Mouse (Mus musculus) hindbrain, embryonic 14.5 days (tissue): ENCODE results near the gene Zc3h8. TPM values are rescaled to one million over a fixed set of nuclear protein-coding genes. Genes with fewer than 3 reads are reported as not detected.

Experiments
- ATAC-seq: fragments of 200-750 bp; cut with Nextera tagmentation; 2 replicates; pipeline ENCODE4 v1.8.0; 2017; ENCODE audit warnings: moderate number of reproducible peaks, mild to moderate bottlenecking, moderate TSS enrichment, moderate library complexity; ENCODE audit not compliant: low FRiP score
- DNase-seq: peaks from one replicate; pipeline ENCODE4 v3.0.0-alpha.2; 2015; ENCODE audit warnings: low spot score
- H3K27ac ChIP-seq: fragments of 300-500 bp; sonication (generic); 2 replicates; pipeline ENCODE4 v1.5.1; 2014; ENCODE audit warnings: mild to moderate bottlenecking, moderate library complexity
- H3K27me3 ChIP-seq: fragments of 300-500 bp; sonication (generic); 2 replicates; pipeline ENCODE4 v1.6.1; 2014; ENCODE audit warnings: mild to moderate bottlenecking, low read length, mixed read lengths; ENCODE audit not compliant: control insufficient read depth, insufficient read depth
- H3K36me3 ChIP-seq: fragments of 300-500 bp; sonication (generic); replicated peaks from 2 replicates; pipeline ENCODE4 v1.6.1; 2014; ENCODE audit not compliant: control insufficient read depth, insufficient read depth
- H3K4me1 ChIP-seq: fragments of 300-500 bp; sonication (generic); replicated peaks from 2 replicates; pipeline ENCODE4 v1.6.1; 2014; ENCODE audit warnings: antibody characterized with exemption, low read length, mixed read lengths; ENCODE audit not compliant: control insufficient read depth, insufficient read depth
- H3K4me2 ChIP-seq: fragments of 300-500 bp; sonication (generic); replicated peaks from 2 replicates; pipeline ENCODE4 v1.6.1; 2014; ENCODE audit warnings: mild to moderate bottlenecking, moderate library complexity
- H3K4me3 ChIP-seq: fragments of 300-500 bp; sonication (generic); replicated peaks from 2 replicates; pipeline ENCODE4 v1.5.1; 2014; ENCODE audit warnings: mild to moderate bottlenecking, low read length
- H3K9ac ChIP-seq: fragments of 300-500 bp; sonication (generic); 2 replicates; pipeline ENCODE4 v1.6.1; 2014
- H3K9me3 ChIP-seq: fragments of 300-500 bp; sonication (generic); 2 replicates; pipeline ENCODE4 v1.6.1; 2016; ENCODE audit warnings: low read length; ENCODE audit not compliant: control insufficient read depth
- WGBS: fragments of 180-500 bp; shearing (Covaris S2); extraction: QIAGEN DNeasy Blood & Tissue Kit; methylation state at CpG from one replicate; pipeline ENCODE4 v1.1.7; 2014; 5-methylcytosine and 5-hydroxymethylcytosine counted together
- polyA plus RNA-seq: library from polyadenylated mRNA; unstranded; fragments of >200 nt; fragmentation: Nextera tagmentation; extraction: Ambion mirVana; gene quantifications from 2 replicates; pipeline ENCODE4 v1.2.1, GENCODE M21; 2014

The Zc3h8 gene
- polyA plus RNA-seq, 1 experiment from 2014 or later: 12.6 TPM

- DNase-seq: no peak
- Histone ChIP-seq H3K9ac (no peak overlapping the region), H3K36me3 (no peaks in the 10 kb centered on the region), H3K27ac (no peak overlapping the region), H3K9me3 (no peaks in the 10 kb centered on the region), H3K27me3 (no peaks in the 10 kb centered on the region), H3K4me3 (no peak overlapping the region), H3K4me1 (no peaks in the 10 kb centered on the region), H3K4me2 (no peak overlapping the region)
- WGBS: 86% methylated on average over 3 of the region's 3 CpGs
- no peak for ATAC-seq
Measured at GRCm38 (mm10) chr2:128903661-128904060, 40.2 kb downstream of the Zc3h8 start.

- Histone ChIP-seq H3K27me3 (no peaks in the 10 kb centered on the region), H3K4me1 (no peaks in the 10 kb centered on the region), H3K4me2 (no peak overlapping the region), H3K9ac (no peak overlapping the region), H3K9me3 (no peaks in the 10 kb centered on the region), H3K27ac (no peak overlapping the region), H3K4me3 (no peak overlapping the region), H3K36me3 (no peaks in the 10 kb centered on the region)
- DNase-seq: no peak
- 78% methylated on average over 6 of the region's 6 CpGs for WGBS
- no peak for ATAC-seq
Measured at GRCm38 (mm10) chr2:128902843-128903242, 41.0 kb downstream of the Zc3h8 start.

GRCm38 (mm10) chr2:128892180-128892721 lies 51.6 kb downstream of the Zc3h8 start:
- H3K4me2 ChIP-seq: peak overlapping the region; percentile 81
- peak overlapping the region; percentile 40 for H3K4me3 ChIP-seq
- 3% methylated on average over 34 of the region's 37 CpGs for WGBS
- H3K27me3 ChIP-seq: no peaks in the 10 kb centered on the region
- ATAC-seq (peak; percentile 46; the same call in 1 of the 2 replicates), DNase-seq (no peak)
- peaks cover 3% of the 10 kb centered on the region; the same call in 1 of the 2 replicates for H3K4me1 ChIP-seq
- no peaks in the 10 kb centered on the region for H3K36me3 ChIP-seq
- H3K27ac ChIP-seq: no peak overlapping the region
- peak overlapping the region; percentile 50 for H3K9ac ChIP-seq
- H3K9me3 ChIP-seq: no peaks in the 10 kb centered on the region

GRCm38 (mm10) chr2:128890661-128891335 lies 53.1 kb downstream of the Zc3h8 start:
- Histone ChIP-seq H3K9ac (no peak overlapping the region), H3K27ac (no peak overlapping the region), H3K4me3 (no peak overlapping the region), H3K9me3 (no peaks in the 10 kb centered on the region), H3K36me3 (no peaks in the 10 kb centered on the region), H3K4me2 (no peak overlapping the region), H3K27me3 (no peaks in the 10 kb centered on the region), H3K4me1 (peaks cover 3% of the 10 kb centered on the region; the same call in 1 of the 2 replicates)
- 90% methylated on average over 4 of the region's 4 CpGs for WGBS
- ATAC-seq (no peak), DNase-seq (no peak)

- Histone ChIP-seq H3K4me2 (no peak overlapping the region), H3K9me3 (no peaks in the 10 kb centered on the region), H3K27me3 (no peaks in the 10 kb centered on the region), H3K4me1 (peaks cover 3% of the 10 kb centered on the region; the same call in 1 of the 2 replicates), H3K36me3 (no peaks in the 10 kb centered on the region), H3K27ac (no peak overlapping the region), H3K4me3 (no peak overlapping the region), H3K9ac (no peak overlapping the region)
- 57% methylated on average over 6 of the region's 6 CpGs for WGBS
- DNase-seq (no peak), ATAC-seq (no peak)
Measured at GRCm38 (mm10) chr2:128887866-128888550, 55.9 kb downstream of the Zc3h8 start.

- H3K4me3 ChIP-seq: no peak overlapping the region
- H3K27ac ChIP-seq: no peak overlapping the region
- DNase-seq (no peak), ATAC-seq (no peak)
- no peaks in the 10 kb centered on the region for H3K36me3 ChIP-seq
- H3K9ac ChIP-seq: no peak overlapping the region
- no peaks in the 10 kb centered on the region for H3K9me3 ChIP-seq
- 76% methylated on average over 8 of the region's 8 CpGs for WGBS
- no peaks in the 10 kb centered on the region for H3K4me1 ChIP-seq
- no peak overlapping the region for H3K4me2 ChIP-seq
- H3K27me3 ChIP-seq: no peaks in the 10 kb centered on the region
Measured at GRCm38 (mm10) chr2:128885225-128885811, 58.6 kb downstream of the Zc3h8 start.

GRCm38 (mm10) chr2:128881236-128881635 lies 62.6 kb downstream of the Zc3h8 start:
- no peak overlapping the region for H3K4me2 ChIP-seq
- no peak for DNase-seq

More at GRCm38 (mm10) chr2:128881236-128881635, 62.6 kb downstream of the Zc3h8 start:
- no peak overlapping the region for H3K27ac ChIP-seq
- H3K9ac ChIP-seq: no peak overlapping the region
- no peaks in the 10 kb centered on the region for H3K4me1 ChIP-seq
- no peaks in the 10 kb centered on the region for H3K36me3 ChIP-seq
- H3K4me3 ChIP-seq: no peak overlapping the region
- no peaks in the 10 kb centered on the region for H3K27me3 ChIP-seq
- 70% methylated on average over 4 of the region's 4 CpGs for WGBS
- no peak for ATAC-seq
- H3K9me3 ChIP-seq: no peaks in the 10 kb centered on the region
